Mouse (Mus musculus) hindbrain, postnatal 0 days (tissue): ENCODE data around the gene Sox30. TPM values are rescaled to one million over a fixed set of nuclear protein-coding genes. Genes with fewer than 3 reads are reported as not detected.

Experiments
- ATAC-seq: fragments of 200-750 bp; cut with Nextera tagmentation; 2 replicates; pipeline ENCODE4 v1.8.0; 2017; ENCODE audit warnings: mild to moderate bottlenecking, moderate TSS enrichment, moderate library complexity
- DNase-seq: peaks from one replicate; pipeline ENCODE4 v3.0.0-alpha.2; 2015; ENCODE audit warnings: low spot score
- H3K27ac ChIP-seq: fragments of 300-500 bp; sonication (generic); 2 replicates; pipeline ENCODE4 v1.5.1; 2014; ENCODE audit warnings: mild to moderate bottlenecking
- H3K27me3 ChIP-seq: fragments of 300-500 bp; sonication (generic); 2 replicates; pipeline ENCODE4 v1.6.1; 2014; ENCODE audit warnings: low read length, mixed read lengths; ENCODE audit not compliant: insufficient read depth
- H3K36me3 ChIP-seq: fragments of 300-500 bp; sonication (generic); 2 replicates; pipeline ENCODE4 v1.6.1; 2014; ENCODE audit warnings: low read length, mixed read lengths; ENCODE audit not compliant: insufficient read depth
- H3K4me1 ChIP-seq: fragments of 300-500 bp; sonication (generic); 2 replicates; pipeline ENCODE4 v1.6.1; 2014; ENCODE audit warnings: antibody characterized with exemption, low read length, mixed read lengths; ENCODE audit not compliant: insufficient read depth
- H3K4me2 ChIP-seq: fragments of 300-500 bp; sonication (generic); 2 replicates; pipeline ENCODE4 v1.6.1; 2014; ENCODE audit warnings: low read depth, mild to moderate bottlenecking, low read length, moderate library complexity, mixed read lengths
- H3K4me3 ChIP-seq: fragments of 300-500 bp; sonication (generic); 2 replicates; pipeline ENCODE4 v1.5.1; 2014; ENCODE audit warnings: low read length
- H3K9ac ChIP-seq: fragments of 300-500 bp; sonication (generic); replicated peaks from 2 replicates; pipeline ENCODE4 v1.6.1; 2014; ENCODE audit warnings: mild to moderate bottlenecking, low read length, moderate library complexity, mixed read lengths
- H3K9me3 ChIP-seq: fragments of 300-500 bp; sonication (generic); 2 replicates; pipeline ENCODE4 v1.6.1; 2016; ENCODE audit warnings: low read length, mixed read lengths
- CTCF ChIP-seq: IDR thresholded peaks from 2 replicates; pipeline ENCODE4 v1.5.1; 2016; ENCODE audit warnings: antibody characterized with exemption, control low read depth, low read depth
- WGBS: fragments of 180-500 bp; shearing (Covaris S2); extraction: QIAGEN DNeasy Blood & Tissue Kit; methylation state at CpG from one replicate; pipeline ENCODE4 v1.1.7; 2014; 5-methylcytosine and 5-hydroxymethylcytosine counted together
- polyA plus RNA-seq: library from polyadenylated mRNA; unstranded; fragments of >200 nt; fragmentation: Nextera tagmentation; extraction: Ambion mirVana; gene quantifications from 2 replicates; pipeline ENCODE4 v1.2.1, GENCODE M21; 2015
- total RNA-seq: library from RNA; depleted of rRNA; stranded (reverse); fragments of >200 nt; gene quantifications from 2 replicates; pipeline ENCODE4 v1.2.3, GENCODE M21; 2014; rRNA removed

The Sox30 gene
- total and polyA plus RNA-seq, 2 experiments from 2014 or later: 0.08 TPM; not detected in 1

DNA sequence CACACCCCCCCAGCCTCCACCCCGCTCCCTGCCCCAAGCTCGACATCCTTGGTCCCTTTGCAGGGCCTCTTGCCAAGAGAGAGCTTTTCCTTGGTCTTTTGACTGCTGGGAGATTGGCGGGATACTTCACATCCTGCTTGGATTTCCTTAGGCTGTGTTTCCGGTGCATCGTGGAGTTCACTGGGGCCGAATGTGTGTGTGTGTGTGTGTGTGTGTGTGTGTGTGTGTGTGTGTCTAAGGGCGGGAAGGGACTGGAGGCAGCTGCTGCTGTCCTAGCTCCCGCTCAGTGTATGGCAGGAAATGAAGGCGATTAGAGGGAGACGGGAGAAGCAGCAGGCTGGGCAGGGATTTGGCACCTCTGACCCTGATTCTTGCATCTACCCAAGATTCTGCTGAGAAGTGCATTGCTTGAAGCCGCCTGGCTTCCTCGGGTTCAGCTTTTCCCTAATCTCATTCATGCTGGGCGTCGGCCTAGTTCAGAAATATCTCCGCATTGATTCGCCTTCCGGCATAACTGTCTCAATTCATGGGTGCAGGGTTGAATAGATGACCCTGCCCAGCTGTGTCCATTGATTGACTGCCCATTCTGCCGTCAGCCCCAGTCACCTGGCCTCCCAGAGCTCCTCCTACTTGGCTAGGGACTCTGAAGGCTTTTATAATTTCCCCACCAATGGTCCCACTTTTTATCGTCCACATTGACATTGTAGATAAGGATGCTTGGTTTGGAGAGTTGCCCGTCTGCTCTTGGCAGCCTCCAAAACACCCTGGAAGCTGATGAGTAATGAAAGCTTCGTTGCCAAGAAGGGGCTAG, 85.3 kb downstream of the Sox30 start:
- 0 out of 2 replicates have a peak, but pooled peaks cover 7% of the 10 kb centered on the region for H3K4me1 ChIP-seq
- H3K27me3 ChIP-seq: no peaks in the 10 kb centered on the region
- 32% methylated on average over 21 of the region's 21 CpGs for WGBS
- H3K4me2 ChIP-seq: 0 out of 2 replicates have a peak overlapping the region, but pooled peaks have one; percentile 14
- no peak overlapping the region for H3K4me3 ChIP-seq
- ATAC-seq (peak; percentile 73), DNase-seq (peak; percentile 70)
- H3K9ac ChIP-seq: no peak overlapping the region
- H3K27ac ChIP-seq: peak overlapping the region; percentile 55
- no peaks in the 10 kb centered on the region for H3K9me3 ChIP-seq
- no peak for TF ChIP-seq CTCF
- H3K36me3 ChIP-seq: no peaks in the 10 kb centered on the region

Other genes starting within 250 kb of the Sox30 start
- gene Clint1, start 128.3 kb upstream of the Sox30 start, total RNA-seq: 26.5 and 30.4 TPM in 2 replicates
- 31.0 and 31.8 TPM in 2 replicates for gene Clint1, start 128.3 kb upstream of the Sox30 start, polyA plus RNA-seq
- gene Lsm11, start 35.4 kb upstream of the Sox30 start, total RNA-seq: 92.6 and 96.2 TPM in 2 replicates
- gene Lsm11, start 35.4 kb upstream of the Sox30 start, polyA plus RNA-seq: 27.5 and 31.0 TPM in 2 replicates
- gene Thg1l, start 24.8 kb upstream of the Sox30 start, total RNA-seq: 11.4 and 13.3 TPM in 2 replicates
- gene Thg1l, start 24.8 kb upstream of the Sox30 start, polyA plus RNA-seq: 8.8 and 10.6 TPM in 2 replicates
- 6.5 and 10.6 TPM in 2 replicates for gene Gm12166, start 72.0 kb downstream of the Sox30 start, total RNA-seq
- 8.2 and 8.3 TPM in 2 replicates for gene Gm12166, start 72.0 kb downstream of the Sox30 start, polyA plus RNA-seq
- gene Adam19, start 75.7 kb downstream of the Sox30 start, total RNA-seq: 18.5 and 19.1 TPM in 2 replicates
- gene Adam19, start 75.7 kb downstream of the Sox30 start, polyA plus RNA-seq: 5.6 and 5.8 TPM in 2 replicates
- gene Nipal4, start 186.2 kb downstream of the Sox30 start, total RNA-seq: 0.65 and 1.6 TPM in 2 replicates
- 0.38 and 0.47 TPM in 2 replicates for gene Nipal4, start 186.2 kb downstream of the Sox30 start, polyA plus RNA-seq